Mouse (Mus musculus) mature B cell (primary cell): ENCODE measurements around the gene BC052040.

Source experiments
- in situ Hi-C: fragments of 300-500 bp; cut with MboI; formaldehyde crosslinking; loops from 2 replicates; pipeline ENCODE4 v1.14.3; 2019

Gene BC052040

DNA sequence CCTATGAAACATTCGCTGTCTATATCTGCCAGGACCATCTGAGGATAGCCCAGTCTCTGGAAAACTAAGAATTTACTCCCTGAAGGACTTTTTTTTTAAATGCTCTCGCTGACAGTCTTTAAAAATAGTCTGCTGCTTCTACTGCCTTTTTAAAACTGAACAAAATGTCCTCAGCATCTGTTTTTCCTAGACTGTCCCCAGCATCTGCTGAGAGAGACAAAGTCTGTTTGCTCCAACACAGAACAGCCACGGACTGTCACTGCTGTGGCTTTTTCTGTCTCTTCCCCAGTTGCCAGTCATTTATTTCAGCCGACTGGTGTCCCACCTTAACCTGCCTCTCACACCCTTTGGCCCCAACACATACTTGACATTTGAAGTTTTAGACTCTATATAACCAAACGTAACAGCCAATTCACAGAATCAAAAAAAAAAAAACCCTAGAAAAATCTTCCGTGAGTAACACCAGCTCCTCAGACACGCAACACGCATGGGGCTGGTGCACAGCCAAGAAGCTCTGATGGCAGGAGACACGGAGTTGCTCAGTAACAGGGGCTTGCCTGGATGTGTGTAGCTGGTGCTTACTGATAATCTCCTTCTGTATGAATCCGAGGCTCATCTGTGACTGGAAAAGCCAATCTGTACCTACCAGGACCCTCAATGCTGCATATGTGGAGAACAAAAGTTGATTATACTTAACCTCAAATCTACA is 188.2 kb downstream of the BC052040 start:
- in situ Hi-C loops, result no loop called here

DNA sequence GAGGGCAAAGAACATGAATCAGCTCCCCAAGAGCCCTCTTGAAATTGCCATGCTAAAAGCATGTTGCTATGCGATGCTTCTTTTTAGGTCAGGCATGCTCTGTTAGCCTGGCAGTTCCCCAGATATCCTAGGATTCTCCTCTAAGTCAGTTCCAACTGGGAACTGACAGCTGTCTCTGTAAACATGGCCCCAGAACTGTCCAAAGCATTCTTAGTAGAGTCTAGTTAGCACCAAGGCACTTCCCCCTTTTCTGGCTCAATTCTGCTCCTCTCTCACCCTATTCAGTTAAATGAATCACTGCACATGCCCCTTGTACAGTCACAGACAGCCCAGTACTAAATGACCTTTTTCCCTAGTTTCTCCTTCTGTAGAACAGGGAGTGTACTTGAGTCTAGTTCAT is 191.2 kb downstream of the BC052040 start:
- in situ Hi-C loops, result no loop called here

DNA sequence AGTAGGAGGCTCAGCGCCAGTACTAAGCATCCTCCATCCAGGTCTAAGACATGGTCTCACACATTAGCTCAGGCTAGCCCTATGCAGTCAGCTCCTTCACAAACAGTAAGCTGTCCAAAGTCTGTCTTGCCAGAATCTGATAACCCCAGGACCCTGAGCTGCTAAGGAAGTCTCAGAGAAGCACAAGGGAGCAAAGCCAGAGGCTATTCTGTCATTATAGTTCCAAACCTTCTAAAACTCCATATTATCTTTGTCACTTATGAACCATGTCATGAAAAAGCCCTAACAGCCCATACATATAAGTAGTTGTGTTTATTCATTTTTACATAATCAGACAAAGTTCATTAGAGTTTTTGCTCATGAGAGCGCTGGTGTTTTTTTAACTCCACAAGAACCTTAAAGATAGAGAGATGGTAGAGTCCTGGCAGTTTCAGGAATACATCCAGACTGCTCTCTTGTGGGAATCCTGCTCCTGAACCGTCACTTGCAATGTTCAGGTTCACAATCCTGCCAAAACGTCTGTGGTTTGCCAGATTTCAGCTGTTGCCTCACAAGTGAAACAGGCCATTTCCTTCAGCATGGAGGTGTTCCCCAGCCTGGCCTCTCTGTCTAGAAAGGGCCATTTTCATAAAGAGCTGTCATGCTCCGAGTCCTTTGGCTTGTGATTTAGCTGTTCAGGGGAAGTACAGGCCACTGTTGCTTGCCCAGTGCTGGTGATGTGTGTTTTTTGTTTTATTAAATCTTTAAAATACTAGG is 192.8 kb downstream of the BC052040 start:
- in situ Hi-C loops, result no loop called here

DNA sequence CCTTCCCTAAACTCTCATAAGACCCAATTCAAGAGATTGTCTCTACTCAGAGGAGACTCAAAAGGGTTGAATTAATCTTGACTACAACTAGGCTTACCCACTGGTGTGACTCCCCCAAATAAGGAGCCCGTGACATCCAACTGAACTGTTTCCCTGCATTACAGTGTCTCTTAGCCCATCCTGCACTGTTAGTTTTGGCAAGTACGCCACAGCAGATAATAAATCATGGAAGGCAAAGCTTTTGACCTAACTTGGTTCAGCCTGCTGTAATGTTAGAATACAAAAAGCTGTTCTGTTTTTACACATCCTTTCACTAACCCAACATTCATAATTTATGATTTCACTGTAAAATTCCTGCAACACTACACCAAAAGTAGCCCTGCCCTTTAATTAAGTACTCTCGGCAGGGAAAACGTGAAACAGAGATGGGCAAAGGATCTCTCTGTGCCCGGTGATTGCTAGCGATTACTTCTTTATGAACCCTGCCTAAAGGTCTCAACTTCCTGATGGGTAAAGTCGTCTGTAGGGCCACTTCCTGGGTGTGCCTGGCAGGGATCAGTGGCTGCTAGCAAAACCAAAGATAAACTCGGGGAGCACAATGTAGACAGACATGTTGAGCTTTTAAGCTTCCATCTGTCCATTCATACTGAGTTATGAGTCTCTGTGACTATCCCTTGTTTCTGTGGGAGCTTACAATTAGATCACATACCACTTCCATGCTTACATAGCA is 194.1 kb downstream of the BC052040 start:
- in situ Hi-C loops, result no loop called here

DNA sequence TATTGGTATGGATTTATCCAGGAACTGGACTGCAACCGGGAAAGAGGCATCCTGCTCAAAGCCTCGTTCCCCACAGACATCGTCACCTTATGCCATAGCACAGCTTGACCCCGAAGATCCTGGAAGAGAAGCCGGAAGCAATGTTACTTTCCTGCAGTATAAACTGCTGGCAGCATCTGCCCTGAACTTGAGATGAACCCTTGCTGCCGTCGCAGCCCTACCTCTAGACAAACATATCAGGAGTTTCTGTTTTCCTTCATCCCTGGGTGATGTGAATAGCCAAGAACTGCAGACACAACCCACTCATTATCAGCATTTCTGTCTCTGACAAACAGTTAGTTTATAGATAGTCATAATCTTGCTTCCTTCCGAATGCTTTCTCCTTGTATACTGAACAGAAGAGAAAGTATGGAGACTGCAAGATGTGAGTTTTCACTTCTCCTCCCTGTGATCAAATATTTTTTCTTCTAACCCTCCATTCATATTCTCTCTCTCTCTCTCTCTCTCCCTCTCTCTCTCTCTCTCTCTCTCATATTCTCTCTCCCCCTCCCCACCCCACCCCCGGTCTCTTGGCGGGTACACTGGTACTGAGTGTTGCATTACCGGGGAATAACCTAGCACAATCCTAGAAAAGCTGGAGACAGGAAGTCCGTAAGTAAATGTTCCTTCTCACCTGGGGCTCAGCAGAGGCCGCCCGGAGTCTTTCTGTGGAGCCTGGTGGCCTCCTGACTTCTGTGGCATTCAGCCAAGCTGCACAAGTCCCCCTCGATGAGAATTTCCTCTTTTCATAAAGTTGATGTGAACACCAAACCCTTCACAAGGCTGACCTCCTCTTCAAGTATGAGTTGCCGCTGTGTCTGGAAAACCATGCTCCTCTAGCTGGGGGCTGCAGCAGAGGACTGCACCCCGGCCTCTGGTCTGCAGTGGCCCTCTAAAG is 195.7 kb downstream of the BC052040 start:
- in situ Hi-C loops, result no loop called here

DNA sequence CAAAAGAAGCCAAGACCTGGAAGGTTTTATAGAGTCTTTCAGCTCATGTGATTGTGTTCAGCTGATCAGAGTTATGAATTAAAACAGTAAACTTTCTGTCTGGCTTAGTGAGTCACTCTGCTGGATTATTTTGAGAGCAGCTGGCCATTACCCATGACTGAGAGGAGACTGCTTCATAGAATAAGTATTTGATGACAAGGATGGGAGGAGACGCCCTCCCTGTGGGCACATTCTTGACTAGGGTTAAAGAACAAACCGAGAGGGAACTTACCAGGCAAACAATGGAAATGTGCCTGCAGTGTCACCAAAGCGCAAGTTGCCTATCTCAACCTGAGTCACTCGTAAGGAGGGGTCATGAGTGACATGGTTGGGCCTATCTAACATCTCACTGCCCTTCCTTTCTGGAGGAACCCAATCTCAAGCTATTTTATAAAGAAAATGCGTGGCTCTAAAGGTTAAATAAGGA is 199.1 kb downstream of the BC052040 start:
- in situ Hi-C loops, result no loop called here

DNA sequence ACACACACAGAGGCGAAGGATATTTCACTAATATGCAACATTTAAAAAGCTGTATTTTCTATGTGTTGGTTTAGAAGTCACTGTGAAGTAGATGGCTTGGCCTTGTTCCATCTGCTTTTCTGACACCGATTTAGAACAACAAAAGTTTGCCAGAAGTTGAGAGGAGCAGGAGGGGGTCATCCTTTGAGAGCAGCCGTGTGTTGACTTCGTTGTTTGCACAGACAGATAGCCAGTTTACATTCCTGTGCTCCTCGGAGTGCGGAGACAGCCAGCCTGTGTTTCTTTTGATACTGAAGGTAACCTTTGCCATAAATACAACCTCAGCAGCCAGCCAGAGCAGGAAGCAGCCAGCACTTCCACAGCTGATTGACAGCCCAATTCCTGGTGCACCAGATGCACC is 204.2 kb downstream of the BC052040 start:
- in situ Hi-C loops, result no loop called here

DNA sequence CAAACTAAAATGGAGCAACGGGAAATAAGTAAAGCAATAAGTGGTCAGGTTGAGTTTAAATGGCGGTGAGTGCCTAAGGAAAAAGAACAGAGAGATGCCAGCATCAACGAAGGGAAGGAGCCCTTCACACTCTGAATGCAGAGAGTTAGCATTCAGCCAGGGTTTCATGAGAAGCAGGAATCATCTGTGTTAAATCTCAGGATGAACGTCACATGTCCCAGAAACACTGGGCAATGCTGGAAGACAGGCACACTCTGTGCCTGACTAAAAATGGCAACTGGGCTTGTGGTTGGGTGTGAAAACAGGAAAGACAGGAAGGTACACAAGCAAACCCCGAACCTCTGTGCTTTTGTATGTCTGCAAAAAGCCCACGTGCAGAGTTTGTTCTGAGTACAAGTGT is 217.3 kb downstream of the BC052040 start:
- in situ Hi-C loops, result no loop called here

DNA sequence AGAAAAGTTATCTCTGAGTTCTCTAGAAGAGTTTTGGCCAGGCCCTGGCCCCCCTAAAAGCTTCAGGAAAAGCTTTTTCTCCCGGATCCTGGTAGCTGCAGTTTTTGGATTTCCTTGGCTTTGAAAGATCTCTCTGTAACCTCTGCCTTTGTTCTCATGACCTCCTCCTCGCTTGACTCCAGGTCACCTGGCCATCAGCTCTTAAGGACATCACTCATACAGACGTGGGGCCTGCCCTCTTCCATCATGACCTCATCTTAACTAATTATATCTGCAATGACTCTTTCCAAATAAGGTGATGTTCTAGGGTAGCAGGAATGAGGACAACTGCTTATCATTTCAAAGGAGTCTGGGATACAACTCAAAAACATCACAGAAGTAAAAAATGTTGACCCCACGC is 226.9 kb downstream of the BC052040 start:
- in situ Hi-C loops, result no loop called here

DNA sequence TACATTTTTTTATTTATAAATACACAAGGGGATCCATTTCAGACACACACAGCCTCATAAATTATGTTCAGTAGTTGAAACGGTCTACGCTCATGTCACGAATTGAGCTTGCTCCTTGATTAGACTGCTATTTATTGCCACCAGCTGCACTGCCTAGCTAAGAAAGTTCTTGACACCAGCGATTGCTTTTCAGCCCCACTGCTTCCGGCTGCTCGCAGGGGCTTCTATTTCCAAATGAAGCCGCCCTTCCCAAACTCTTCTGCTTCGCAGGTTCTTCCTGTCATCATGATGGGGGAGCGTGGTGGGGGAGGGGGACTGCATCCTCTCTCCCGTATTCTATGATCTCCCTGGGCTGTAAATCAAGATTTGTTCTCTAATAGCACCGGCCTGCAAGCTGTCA is 231.8 kb downstream of the BC052040 start:
- in situ Hi-C loops, result no loop called here

DNA sequence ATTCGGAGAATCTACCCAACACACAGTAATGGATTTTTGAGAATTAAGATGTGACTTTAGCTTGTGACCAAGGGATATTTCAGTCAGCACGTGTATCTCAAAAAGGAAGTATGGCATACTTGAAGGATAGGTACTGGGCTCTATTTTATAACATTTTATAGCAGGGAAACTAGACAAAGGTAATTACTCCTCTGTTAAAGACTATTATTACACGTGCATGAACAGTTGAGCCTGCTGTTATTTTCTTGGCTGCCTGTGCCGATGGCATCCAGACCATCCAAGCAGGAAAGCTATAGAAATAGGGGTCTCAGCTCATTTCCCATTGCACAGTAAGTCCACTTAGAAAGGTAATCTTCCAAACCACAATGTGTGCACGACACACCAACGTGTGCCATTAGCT is 232.2 kb downstream of the BC052040 start:
- in situ Hi-C loops, result no loop called here

DNA sequence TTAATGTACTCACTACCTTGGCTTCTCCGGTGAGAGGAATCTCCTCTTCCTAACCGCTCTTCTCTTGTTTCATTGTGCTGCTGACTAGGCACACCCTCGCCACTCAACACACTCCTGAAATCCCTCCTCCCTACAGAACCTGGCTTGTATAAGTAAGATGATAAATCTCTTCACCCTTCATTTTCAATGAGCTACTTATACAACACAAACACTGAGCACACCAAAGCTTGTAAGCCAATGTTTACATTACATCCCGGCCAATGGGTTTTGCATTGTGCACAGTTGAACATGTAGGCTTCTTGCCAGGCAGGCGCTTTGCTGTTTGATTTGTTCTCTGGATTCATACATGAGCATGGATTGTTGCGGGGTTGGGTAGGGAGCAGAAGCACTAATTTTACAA is 236.4 kb downstream of the BC052040 start:
- in situ Hi-C loops, result no loop called here

DNA sequence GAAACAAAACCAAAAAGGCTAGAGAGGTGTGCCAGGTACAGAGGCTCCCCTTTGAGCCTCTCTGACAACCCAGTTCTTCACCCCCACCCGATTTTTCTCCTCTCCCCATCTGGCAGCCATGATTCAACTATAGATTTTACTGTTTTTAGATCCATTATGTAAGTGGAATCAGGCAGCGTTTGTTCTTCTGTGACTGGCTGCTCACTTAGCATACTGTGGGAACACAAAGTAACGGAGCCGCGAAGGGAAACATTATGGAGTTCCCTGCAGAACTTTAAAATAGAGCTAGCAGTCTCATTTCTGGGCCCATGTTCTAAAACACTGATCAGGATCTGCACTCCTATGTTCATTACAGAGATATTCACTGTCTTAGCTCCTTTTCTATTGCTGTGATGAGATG is 240.8 kb downstream of the BC052040 start:
- in situ Hi-C loops, result no loop called here
